Mouse (Mus musculus) neural tube, embryonic 10.5 days (tissue): ENCODE results near the gene Necap1.

Experiments
- DNase-seq: peaks from one replicate; pipeline ENCODE4 v3.0.0-alpha.2; 2017; ENCODE audit warnings: low spot score; ENCODE audit errors: extremely low spot score

Necap1 gene

GRCm38 (mm10) chr6:122883603-122884002 is 9.3 kb downstream of the Necap1 start:
- no peak for DNase-seq

GRCm38 (mm10) chr6:122889599-122889998 is 15.3 kb downstream of the Necap1 start:
- no peak for DNase-seq

- DNase-seq, result peak; percentile 50
Observed at GRCm38 (mm10) chr6:122892442-122893049, 18.3 kb downstream of the Necap1 start.

- DNase-seq, result no peak
Observed at GRCm38 (mm10) chr6:122919922-122920321, 45.6 kb downstream of the Necap1 start.

GRCm38 (mm10) chr6:122921451-122921850 is 47.2 kb downstream of the Necap1 start, which contains the start of gene Clec4a1:
Gene Clec4a1 (plus strand): TSS chr6:122921848.
- DNase-seq, result no peak

GRCm38 (mm10) chr6:122934845-122935244 is 60.6 kb downstream of the Necap1 start:
- DNase-seq, result no peak
